Mouse (Mus musculus) kidney, postnatal 25 days (tissue): ENCODE results near the gene Sall2.
"Not testable (repeated sequence)": the region's sequence is repeated elsewhere in the genome, so short reads cannot be mapped to it uniquely, and the experiment has no call there.

Experiments used
- DNase-seq, 2 experiments: peaks; one replicate each; pipeline ENCODE4 v3.0.0; 2021; ENCODE audit warnings: mixed read lengths in 2 of 2

The Sall2 gene

GRCm38 (mm10) chr14:52327910-52328812 is at the start of gene Sall2:
TSS of gene Sall2 (minus strand) at chr14:52328762.
- no peak for DNase-seq

- DNase-seq = no peak
Measured at GRCm38 (mm10) chr14:52368741-52369140, 40.2 kb upstream of the Sall2 start.

GRCm38 (mm10) chr14:52356308-52356707 is 27.7 kb upstream of the Sall2 start, which contains the start of gene Olfr1513:
TSS of gene Olfr1513 (minus strand) at chr14:52356408.
- DNase-seq = no peak

- no peak for DNase-seq
Measured at GRCm38 (mm10) chr14:52339512-52339852, 10.9 kb upstream of the Sall2 start.

GRCm38 (mm10) chr14:52338751-52339511 is 10.4 kb upstream of the Sall2 start:
- DNase-seq = peak; percentile 62 to 79

- no peak for DNase-seq
Measured at GRCm38 (mm10) chr14:52332171-52332570, 3.6 kb upstream of the Sall2 start.

- no peak for DNase-seq
Measured at GRCm38 (mm10) chr14:52331069-52331750, 2.6 kb upstream of the Sall2 start.

GRCm38 (mm10) chr14:52327375-52327901 is 1.1 kb downstream of the Sall2 start:
- no peak for DNase-seq

GRCm38 (mm10) chr14:52325890-52326289 is 2.7 kb downstream of the Sall2 start:
- DNase-seq = no peak

- no peak for DNase-seq
Measured at GRCm38 (mm10) chr14:52319361-52319760, 9.2 kb downstream of the Sall2 start.

- DNase-seq = peak; percentile 55 to 80
Measured at GRCm38 (mm10) chr14:52316441-52317225, 11.9 kb downstream of the Sall2 start.

GRCm38 (mm10) chr14:52315792-52316440 is 12.6 kb downstream of the Sall2 start:
- peak; percentile 77 to 88 for DNase-seq

GRCm38 (mm10) chr14:52315283-52315780 is 13.2 kb downstream of the Sall2 start:
- no peak for DNase-seq

- peak in 1 of 2 experiments; percentile 48 for DNase-seq
Measured at GRCm38 (mm10) chr14:52314808-52315150, 13.8 kb downstream of the Sall2 start.

GRCm38 (mm10) chr14:52313931-52314807 is 14.4 kb downstream of the Sall2 start:
- DNase-seq = no peak

- no peak for DNase-seq
Measured at GRCm38 (mm10) chr14:52310906-52311305, 17.7 kb downstream of the Sall2 start.

GRCm38 (mm10) chr14:52310343-52310742 is 18.2 kb downstream of the Sall2 start:
- DNase-seq = peak in 1 of 2 experiments; percentile 35

GRCm38 (mm10) chr14:52306100-52306499 is 22.5 kb downstream of the Sall2 start:
- no peak for DNase-seq

GRCm38 (mm10) chr14:52304644-52305271 is 23.8 kb downstream of the Sall2 start, which contains the start of gene Mettl3:
TSS of gene Mettl3 (minus strand) at chr14:52305128.
- DNase-seq = peak; percentile 95 to 96

- not testable (repeated sequence) for DNase-seq
Measured at GRCm38 (mm10) chr14:52303517-52303916, 25.0 kb downstream of the Sall2 start.
